Mouse (Mus musculus): ENCODE data around the gene Gm20388. TPM values are rescaled to one million over a fixed set of nuclear protein-coding genes. Genes with fewer than 3 reads are reported as not detected.

Gene Gm20388
- total RNA-seq, 2 experiments from 2014 or later = 11.4 to 18.1 TPM

- ATAC-seq (replicated peaks; ENCODE audit: low FRiP score, low TSS enrichment, poor library complexity, severe bottlenecking) = no peak
These were observed 2864.9 kb downstream of the Gm20388 start, which contains the start of gene Acsf3 for GRCm38 (mm10) chr8:122775285-122776155. Gene Acsf3 (plus strand): TSS chr8:122775486.

- no peak for ATAC-seq (replicated peaks; ENCODE audit: low FRiP score, low TSS enrichment, poor library complexity, severe bottlenecking)
These were observed 2867.1 kb downstream of the Gm20388 start for GRCm38 (mm10) chr8:122777701-122778100.

GRCm38 (mm10) chr8:122778703-122779239, 2868.1 kb downstream of the Gm20388 start:
- peak; percentile 55 for ATAC-seq (replicated peaks; ENCODE audit: low FRiP score, low TSS enrichment, poor library complexity, severe bottlenecking)

- no peak for ATAC-seq (replicated peaks; ENCODE audit: low FRiP score, low TSS enrichment, poor library complexity, severe bottlenecking)
These were observed 2868.6 kb downstream of the Gm20388 start for GRCm38 (mm10) chr8:122779255-122779654.

GRCm38 (mm10) chr8:122784756-122785155, 2874.1 kb downstream of the Gm20388 start:
- ATAC-seq (replicated peaks; ENCODE audit: low FRiP score, low TSS enrichment, poor library complexity, severe bottlenecking) = no peak

- ATAC-seq (replicated peaks; ENCODE audit: low FRiP score, low TSS enrichment, poor library complexity, severe bottlenecking) = no peak
These were observed 2879.2 kb downstream of the Gm20388 start for GRCm38 (mm10) chr8:122789796-122790195.

- ATAC-seq (replicated peaks; ENCODE audit: low FRiP score, low TSS enrichment, poor library complexity, severe bottlenecking) = no peak
These were observed 2882.9 kb downstream of the Gm20388 start for GRCm38 (mm10) chr8:122793375-122794174.

GRCm38 (mm10) chr8:122794175-122794454, 2883.5 kb downstream of the Gm20388 start:
- ATAC-seq (replicated peaks; ENCODE audit: low FRiP score, low TSS enrichment, poor library complexity, severe bottlenecking) = no peak

- ATAC-seq (replicated peaks; ENCODE audit: low FRiP score, low TSS enrichment, poor library complexity, severe bottlenecking) = no peak
These were observed 2893.5 kb downstream of the Gm20388 start for GRCm38 (mm10) chr8:122803906-122804761.

- ATAC-seq (replicated peaks; ENCODE audit: low FRiP score, low TSS enrichment, poor library complexity, severe bottlenecking) = 0 out of 2 replicates have a peak, but pooled peaks have one; percentile 23
These were observed 2894.7 kb downstream of the Gm20388 start for GRCm38 (mm10) chr8:122805349-122805748.

- no peak for ATAC-seq (replicated peaks; ENCODE audit: low FRiP score, low TSS enrichment, poor library complexity, severe bottlenecking)
These were observed 2896.4 kb downstream of the Gm20388 start for GRCm38 (mm10) chr8:122806956-122807538.

GRCm38 (mm10) chr8:122807907-122808306, 2897.3 kb downstream of the Gm20388 start:
- ATAC-seq (replicated peaks; ENCODE audit: low FRiP score, low TSS enrichment, poor library complexity, severe bottlenecking) = peak; percentile 22; the same call in 1 of the 2 replicates

- ATAC-seq (replicated peaks; ENCODE audit: low FRiP score, low TSS enrichment, poor library complexity, severe bottlenecking) = no peak
These were observed 2899.7 kb downstream of the Gm20388 start for GRCm38 (mm10) chr8:122810376-122810775.

GRCm38 (mm10) chr8:122811870-122812494, 2901.3 kb downstream of the Gm20388 start:
- no peak for ATAC-seq (replicated peaks; ENCODE audit: low FRiP score, low TSS enrichment, poor library complexity, severe bottlenecking)

- ATAC-seq (replicated peaks; ENCODE audit: low FRiP score, low TSS enrichment, poor library complexity, severe bottlenecking) = no peak
These were observed 2902.1 kb downstream of the Gm20388 start for GRCm38 (mm10) chr8:122812610-122813250.

- no peak for ATAC-seq (replicated peaks; ENCODE audit: low FRiP score, low TSS enrichment, poor library complexity, severe bottlenecking)
These were observed 2904.0 kb downstream of the Gm20388 start for GRCm38 (mm10) chr8:122814608-122815007.

- ATAC-seq (replicated peaks; ENCODE audit: low FRiP score, low TSS enrichment, poor library complexity, severe bottlenecking) = no peak
These were observed 2906.3 kb downstream of the Gm20388 start for GRCm38 (mm10) chr8:122816965-122817364.

All from megakaryocyte-erythroid progenitor cell, adult 5-6 weeks (primary cell).